Mouse (Mus musculus): ENCODE measurements around the gene Cstad. TPM values are rescaled to one million over a fixed set of nuclear protein-coding genes. Genes with fewer than 3 reads are reported as not detected.

Gene Cstad
- polyA plus RNA-seq, 1 experiment = 0.47 TPM

DNA sequence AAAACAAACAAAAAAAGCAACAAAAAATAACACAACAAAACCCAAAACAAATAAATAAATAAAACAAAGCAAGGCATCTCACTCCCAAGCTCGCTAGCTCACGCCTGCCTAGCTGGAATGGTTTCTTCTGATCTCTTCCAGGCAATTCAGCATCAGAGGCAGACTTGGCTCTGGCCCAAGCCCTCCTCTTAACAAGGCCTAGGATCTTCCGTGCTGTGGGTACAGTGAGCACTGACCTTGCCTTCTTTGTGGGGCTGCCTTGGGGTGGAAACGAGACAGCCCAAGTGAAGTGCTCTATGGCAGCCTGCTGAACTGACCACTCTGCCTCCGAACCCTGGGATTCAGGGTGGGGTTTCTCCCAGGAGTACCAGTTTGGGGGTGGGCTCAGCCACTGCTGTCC is 52.0 kb downstream of the Cstad start:
- H3K27me3 ChIP-seq (ENCODE audit: control insufficient read depth, insufficient read depth, insufficient read length) = no peaks in the 10 kb centered on the region
- no peak overlapping the region for H3K4me3 ChIP-seq (ENCODE audit: insufficient read depth, poor library complexity, severe bottlenecking)
- H3K36me3 ChIP-seq (ENCODE audit: control insufficient read depth, insufficient read depth) = no peaks in the 10 kb centered on the region
- H3ac ChIP-seq (ENCODE audit: control insufficient read depth, insufficient read length, low read depth) = no peak overlapping the region
- H3K79me3 ChIP-seq (ENCODE audit: low read depth) = no peaks in the 10 kb centered on the region
- H3K79me2 ChIP-seq (ENCODE audit: control insufficient read depth, insufficient read depth) = no peaks in the 10 kb centered on the region
- TF ChIP-seq MAX (IDR thresholded peaks at IDR 0.05) (no peak), FOSL1 (IDR thresholded peaks at IDR 0.05; ENCODE audit: insufficient read depth, low read length, poor library complexity, severe bottlenecking) (no peak), CTCF (IDR thresholded peaks at IDR 0.05; ENCODE audit: control insufficient read depth, insufficient read depth, insufficient read length) (no peak), USF1 (IDR thresholded peaks at IDR 0.05; ENCODE audit: low read depth) (no peak), MYOD1 (IDR thresholded peaks at IDR 0.05; ENCODE audit: control insufficient read depth, insufficient read length, low read depth) (no peak), MYOG (IDR thresholded peaks at IDR 0.05; ENCODE audit: control insufficient read depth, extremely low read depth, insufficient read length) (no peak), CEBPB (IDR thresholded peaks at IDR 0.05; ENCODE audit: low read depth) (no peak)

DNA sequence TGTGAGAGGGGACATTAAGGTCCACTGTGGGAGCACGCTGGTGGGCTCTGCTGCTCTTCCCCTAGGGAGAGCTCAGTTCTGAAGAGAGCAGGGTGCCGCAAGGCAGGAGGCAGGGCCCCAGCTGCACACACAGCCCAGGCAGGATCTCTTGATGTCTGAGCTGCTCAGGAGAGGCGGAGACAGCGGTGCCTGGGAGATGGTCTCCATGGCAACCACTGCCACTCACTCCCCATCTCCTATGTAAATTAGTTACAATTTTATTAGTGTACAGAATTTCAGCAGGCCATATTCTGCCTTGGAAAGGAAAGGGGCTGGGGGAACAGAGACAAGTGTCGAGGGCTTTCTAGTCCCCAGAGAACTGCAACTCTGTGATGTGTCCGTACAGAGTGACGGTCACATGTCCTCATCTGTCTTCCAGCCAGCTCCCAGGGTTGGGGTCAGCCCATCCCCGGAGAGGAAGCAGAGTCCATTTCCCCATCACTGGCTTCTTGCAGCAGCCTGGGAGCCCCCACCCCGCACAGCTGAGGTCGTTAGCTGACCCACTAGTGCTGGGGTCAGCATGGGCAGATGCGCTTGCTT is 52.6 kb downstream of the Cstad start:
- Histone ChIP-seq H3K79me2 (ENCODE audit: control insufficient read depth, insufficient read depth) (no peaks in the 10 kb centered on the region), H3K36me3 (ENCODE audit: control insufficient read depth, insufficient read depth) (no peaks in the 10 kb centered on the region), H3K4me3 (ENCODE audit: insufficient read depth, poor library complexity, severe bottlenecking) (no peak overlapping the region), H3ac (ENCODE audit: control insufficient read depth, insufficient read length, low read depth) (no peak overlapping the region), H3K27me3 (ENCODE audit: control insufficient read depth, insufficient read depth, insufficient read length) (no peaks in the 10 kb centered on the region), H3K79me3 (ENCODE audit: low read depth) (no peaks in the 10 kb centered on the region)
- no peak for TF ChIP-seq FOSL1 (IDR thresholded peaks at IDR 0.05; ENCODE audit: insufficient read depth, low read length, poor library complexity, severe bottlenecking)
- no peak for TF ChIP-seq MAX (IDR thresholded peaks at IDR 0.05)
- TF ChIP-seq CEBPB (IDR thresholded peaks at IDR 0.05; ENCODE audit: low read depth) = no peak
- no peak for TF ChIP-seq CTCF (IDR thresholded peaks at IDR 0.05; ENCODE audit: control insufficient read depth, insufficient read depth, insufficient read length)
- TF ChIP-seq USF1 (IDR thresholded peaks at IDR 0.05; ENCODE audit: low read depth) = no peak
- no peak for TF ChIP-seq MYOD1 (IDR thresholded peaks at IDR 0.05; ENCODE audit: control insufficient read depth, insufficient read length, low read depth)
- no peak for TF ChIP-seq MYOG (IDR thresholded peaks at IDR 0.05; ENCODE audit: control insufficient read depth, extremely low read depth, insufficient read length)

DNA sequence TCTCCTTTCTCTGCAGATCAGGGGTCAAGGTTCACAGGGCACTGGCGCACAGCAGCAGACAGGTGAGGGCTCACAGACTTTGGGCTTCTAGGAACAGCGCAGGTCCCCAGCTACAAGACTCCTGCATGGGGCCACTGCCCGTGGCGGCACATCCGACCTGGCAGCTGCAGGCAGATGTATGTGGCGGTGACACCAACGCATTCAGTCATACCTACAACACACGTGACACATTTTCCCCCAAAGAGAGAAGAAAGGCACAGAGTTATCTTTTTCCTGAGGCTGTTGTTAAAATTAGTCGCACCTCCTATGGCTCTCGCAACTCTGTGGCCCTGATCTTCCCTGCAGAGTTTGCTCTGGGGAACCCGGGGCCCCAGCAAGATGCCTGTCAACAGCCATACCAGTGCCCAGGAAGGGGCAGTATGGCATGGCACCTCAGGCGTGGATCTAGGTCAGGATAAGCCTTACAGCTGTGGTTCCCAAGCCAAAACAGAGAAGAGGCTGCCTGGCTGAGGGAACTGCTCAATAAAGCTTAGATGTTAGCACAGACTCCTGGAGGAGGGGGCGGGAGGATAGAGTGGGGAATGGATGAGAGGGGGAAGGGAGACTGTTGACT is 53.1 kb downstream of the Cstad start:
- H3K27me3 ChIP-seq (ENCODE audit: control insufficient read depth, insufficient read depth, insufficient read length) = no peaks in the 10 kb centered on the region
- H3K4me3 ChIP-seq (ENCODE audit: insufficient read depth, poor library complexity, severe bottlenecking) = no peak overlapping the region
- no peaks in the 10 kb centered on the region for H3K36me3 ChIP-seq (ENCODE audit: control insufficient read depth, insufficient read depth)
- H3K79me3 ChIP-seq (ENCODE audit: low read depth) = no peaks in the 10 kb centered on the region
- TF ChIP-seq MYOG (IDR thresholded peaks at IDR 0.05; ENCODE audit: control insufficient read depth, extremely low read depth, insufficient read length) (no peak), USF1 (IDR thresholded peaks at IDR 0.05; ENCODE audit: low read depth) (no peak), CEBPB (IDR thresholded peaks at IDR 0.05; ENCODE audit: low read depth) (no peak)
- no peaks in the 10 kb centered on the region for H3K79me2 ChIP-seq (ENCODE audit: control insufficient read depth, insufficient read depth)
- H3ac ChIP-seq (ENCODE audit: control insufficient read depth, insufficient read length, low read depth) = no peak overlapping the region

DNA sequence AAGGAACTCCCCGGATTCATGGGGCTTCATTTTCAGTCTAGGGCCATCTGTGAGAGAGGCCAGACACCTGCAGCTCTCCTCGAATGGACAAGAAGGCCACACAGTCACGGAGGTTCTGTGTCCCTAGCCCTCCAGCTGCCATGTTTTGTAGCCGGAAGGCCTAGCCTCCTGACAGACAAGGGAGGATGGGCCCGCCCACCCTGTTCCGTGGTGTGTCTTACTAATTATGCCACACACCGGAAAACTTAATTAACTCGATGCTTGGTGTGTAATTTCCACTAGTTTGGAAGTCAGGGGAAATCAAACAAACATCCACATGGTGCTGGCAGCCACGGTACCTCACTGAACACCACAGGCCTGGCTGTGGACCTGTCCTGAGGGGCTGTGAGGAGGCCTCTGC is 55.4 kb downstream of the Cstad start:
- H3K27me3 ChIP-seq (ENCODE audit: control insufficient read depth, insufficient read depth, insufficient read length) = no peaks in the 10 kb centered on the region
- TF ChIP-seq USF1 (IDR thresholded peaks at IDR 0.05; ENCODE audit: low read depth) (no peak), MYOD1 (IDR thresholded peaks at IDR 0.05; ENCODE audit: control insufficient read depth, insufficient read length, low read depth) (no peak), FOSL1 (IDR thresholded peaks at IDR 0.05; ENCODE audit: insufficient read depth, low read length, poor library complexity, severe bottlenecking) (no peak), MAX (IDR thresholded peaks at IDR 0.05) (no peak), CEBPB (IDR thresholded peaks at IDR 0.05; ENCODE audit: low read depth) (no peak), CTCF (IDR thresholded peaks at IDR 0.05; ENCODE audit: control insufficient read depth, insufficient read depth, insufficient read length) (no peak), MYOG (IDR thresholded peaks at IDR 0.05; ENCODE audit: control insufficient read depth, extremely low read depth, insufficient read length) (no peak)
- no peak overlapping the region for H3ac ChIP-seq (ENCODE audit: control insufficient read depth, insufficient read length, low read depth)
- no peaks in the 10 kb centered on the region for H3K79me3 ChIP-seq (ENCODE audit: low read depth)
- H3K79me2 ChIP-seq (ENCODE audit: control insufficient read depth, insufficient read depth) = no peaks in the 10 kb centered on the region
- no peak overlapping the region for H3K4me3 ChIP-seq (ENCODE audit: insufficient read depth, poor library complexity, severe bottlenecking)
- H3K36me3 ChIP-seq (ENCODE audit: control insufficient read depth, insufficient read depth) = no peaks in the 10 kb centered on the region

DNA sequence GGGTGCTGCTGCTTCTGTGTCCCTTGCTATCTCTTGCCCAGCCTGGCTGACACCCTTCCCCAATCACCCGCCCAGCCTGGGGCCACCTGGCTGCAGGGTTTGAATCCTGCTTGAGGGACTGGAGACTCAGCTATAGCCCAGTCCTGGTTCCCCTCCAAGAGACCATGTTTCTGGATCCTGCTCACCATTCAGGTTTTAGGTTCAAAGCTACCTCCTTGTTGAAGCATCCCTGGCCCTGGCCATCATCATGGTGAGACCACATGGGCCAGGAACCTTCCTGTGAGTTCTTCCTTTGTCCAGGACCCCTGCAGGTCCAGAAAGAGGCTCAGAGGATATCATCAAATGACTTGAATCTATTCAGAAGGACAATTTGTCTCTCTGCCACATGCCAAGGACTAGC is 57.0 kb downstream of the Cstad start:
- no peak overlapping the region for H3K4me3 ChIP-seq (ENCODE audit: insufficient read depth, poor library complexity, severe bottlenecking)

DNA sequence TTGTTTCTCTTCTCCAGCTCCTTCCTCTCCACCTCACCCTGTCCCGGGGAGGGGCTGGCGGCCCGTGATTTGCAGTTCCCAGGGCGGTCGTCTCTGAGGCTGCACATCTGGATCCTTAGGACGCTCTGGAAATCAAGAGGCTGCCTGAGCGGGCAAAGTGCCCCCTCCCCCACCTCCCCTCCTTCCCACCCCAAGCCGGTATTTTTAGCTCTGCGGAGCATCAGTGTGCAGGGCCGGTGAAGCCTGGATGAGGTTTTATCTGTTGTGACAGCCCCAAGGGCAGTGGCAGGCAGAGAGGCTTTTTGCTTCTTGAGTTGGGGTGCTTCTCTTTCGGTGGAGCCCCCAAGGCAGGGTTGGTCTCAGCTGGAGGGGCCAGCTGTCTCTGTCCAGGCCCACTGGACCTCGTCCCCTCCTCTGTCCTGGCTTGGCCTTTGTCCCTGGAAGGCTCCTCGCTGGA is 57.8 kb downstream of the Cstad start:
- TF ChIP-seq USF1 (IDR thresholded peaks at IDR 0.05; ENCODE audit: low read depth) = no peak
- no peak for TF ChIP-seq MAX (IDR thresholded peaks at IDR 0.05)
- no peak for TF ChIP-seq MYOG (IDR thresholded peaks at IDR 0.05; ENCODE audit: control insufficient read depth, extremely low read depth, insufficient read length)
- no peak for TF ChIP-seq FOSL1 (IDR thresholded peaks at IDR 0.05; ENCODE audit: insufficient read depth, low read length, poor library complexity, severe bottlenecking)
- no peaks in the 10 kb centered on the region for H3K36me3 ChIP-seq (ENCODE audit: control insufficient read depth, insufficient read depth)
- no peaks in the 10 kb centered on the region for H3K79me3 ChIP-seq (ENCODE audit: low read depth)
- H3K27me3 ChIP-seq (ENCODE audit: control insufficient read depth, insufficient read depth, insufficient read length) = no peaks in the 10 kb centered on the region
- no peak overlapping the region for H3ac ChIP-seq (ENCODE audit: control insufficient read depth, insufficient read length, low read depth)
- no peak overlapping the region for H3K4me3 ChIP-seq (ENCODE audit: insufficient read depth, poor library complexity, severe bottlenecking)
- no peaks in the 10 kb centered on the region for H3K79me2 ChIP-seq (ENCODE audit: control insufficient read depth, insufficient read depth)

More for the DNA sequence above, 57.0 kb downstream of the Cstad start:
- Histone ChIP-seq H3ac (ENCODE audit: control insufficient read depth, insufficient read length, low read depth) (no peak overlapping the region), H3K79me2 (ENCODE audit: control insufficient read depth, insufficient read depth) (no peaks in the 10 kb centered on the region), H3K27me3 (ENCODE audit: control insufficient read depth, insufficient read depth, insufficient read length) (no peaks in the 10 kb centered on the region), H3K36me3 (ENCODE audit: control insufficient read depth, insufficient read depth) (no peaks in the 10 kb centered on the region), H3K79me3 (ENCODE audit: low read depth) (no peaks in the 10 kb centered on the region)
- no peak for TF ChIP-seq USF1 (IDR thresholded peaks at IDR 0.05; ENCODE audit: low read depth)

Data from C2C12 (cell line).